Mouse (Mus musculus) megakaryocyte, embryonic 14.5 days (primary cell): ENCODE data around the gene Gpr84. TPM values are rescaled to one million over a fixed set of nuclear protein-coding genes. Genes with fewer than 3 reads are reported as not detected.

Experiments
- H3K27me3 ChIP-seq: replicated peaks from 2 replicates; pipeline ENCODE3; 2012; ENCODE audit warnings: inconsistent platforms
- H3K36me3 ChIP-seq: replicated peaks from 2 replicates; pipeline ENCODE3; 2012; ENCODE audit warnings: low read length, inconsistent platforms, mixed read lengths
- H3K4me1 ChIP-seq: 2 replicates; pipeline ENCODE4 v1.6.1; 2012; ENCODE audit warnings: inconsistent platforms
- H3K4me3 ChIP-seq: replicated peaks from 2 replicates; pipeline ENCODE3; 2012; ENCODE audit warnings: moderate library complexity, mild to moderate bottlenecking, inconsistent platforms
- H3K9me3 ChIP-seq: 2 replicates; pipeline ENCODE4 v1.6.1; 2012; ENCODE audit warnings: inconsistent platforms
- FLI1 ChIP-seq: IDR thresholded peaks from 2 replicates; pipeline ENCODE4 v1.6.1; 2012; ENCODE audit warnings: low read length, inconsistent platforms, mixed read lengths
- GATA1 ChIP-seq: IDR thresholded peaks from 3 replicates; pipeline ENCODE4 v1.6.1; 2012; ENCODE audit warnings: mixed read lengths, low read length, inconsistent platforms, borderline replicate concordance
- polyA plus RNA-seq: library from polyadenylated mRNA; stranded (reverse); fragments of >175 nt; gene quantifications from 2 replicates; pipeline ENCODE4 v1.2.3, GENCODE M21; 2012; ENCODE audit warnings: low replicate concordance; ENCODE audit not compliant: insufficient read depth

Gpr84 gene
- polyA plus RNA-seq, 1 experiment = 1.6 TPM

- H3K4me1 ChIP-seq = peaks cover 47% of the 10 kb centered on the region
- TF ChIP-seq FLI1 = no peak
- TF ChIP-seq GATA1 = no peak
- peaks cover 67% of the 10 kb centered on the region for H3K36me3 ChIP-seq
These were observed 10.3 kb downstream of the Gpr84 start for GRCm38 (mm10) chr15:103300067-103300471.

GRCm38 (mm10) chr15:103299644-103300043 lies 10.8 kb downstream of the Gpr84 start:
- TF ChIP-seq GATA1 = no peak
- no peak for TF ChIP-seq FLI1
- H3K4me1 ChIP-seq = peaks cover 42% of the 10 kb centered on the region
- H3K9me3 ChIP-seq = no peaks in the 10 kb centered on the region
- peaks cover 70% of the 10 kb centered on the region for H3K36me3 ChIP-seq
- peaks cover 23% of the 10 kb centered on the region for H3K27me3 ChIP-seq
- no peak overlapping the region for H3K4me3 ChIP-seq

More at GRCm38 (mm10) chr15:103300067-103300471, 10.3 kb downstream of the Gpr84 start:
- H3K9me3 ChIP-seq = no peaks in the 10 kb centered on the region
- peaks cover 26% of the 10 kb centered on the region for H3K27me3 ChIP-seq
- no peak overlapping the region for H3K4me3 ChIP-seq

- H3K4me1 ChIP-seq = peaks cover 36% of the 10 kb centered on the region
- peaks cover 17% of the 10 kb centered on the region for H3K27me3 ChIP-seq
- H3K4me3 ChIP-seq = no peak overlapping the region
- TF ChIP-seq FLI1 (no peak), GATA1 (no peak)
- peaks cover 73% of the 10 kb centered on the region for H3K36me3 ChIP-seq
- H3K9me3 ChIP-seq = no peaks in the 10 kb centered on the region
These were observed 11.4 kb downstream of the Gpr84 start for GRCm38 (mm10) chr15:103298861-103299616.

GRCm38 (mm10) chr15:103298026-103298425 lies 12.4 kb downstream of the Gpr84 start:
- H3K4me3 ChIP-seq = no peak overlapping the region
- peaks cover 83% of the 10 kb centered on the region for H3K36me3 ChIP-seq

GRCm38 (mm10) chr15:103297313-103297712 lies 13.1 kb downstream of the Gpr84 start:
- no peak overlapping the region for H3K4me3 ChIP-seq
- H3K9me3 ChIP-seq = no peaks in the 10 kb centered on the region
- peaks cover 19% of the 10 kb centered on the region for H3K4me1 ChIP-seq
- H3K36me3 ChIP-seq = peaks cover 90% of the 10 kb centered on the region
- TF ChIP-seq FLI1 (no peak), GATA1 (no peak)
- H3K27me3 ChIP-seq = peaks cover under 1% of the 10 kb centered on the region

More at GRCm38 (mm10) chr15:103298026-103298425, 12.4 kb downstream of the Gpr84 start:
- Histone ChIP-seq H3K27me3 (peaks cover 7% of the 10 kb centered on the region), H3K4me1 (peaks cover 26% of the 10 kb centered on the region), H3K9me3 (no peaks in the 10 kb centered on the region)
- no peak for TF ChIP-seq FLI1
- no peak for TF ChIP-seq GATA1

GRCm38 (mm10) chr15:103295851-103296250 lies 14.6 kb downstream of the Gpr84 start:
- Histone ChIP-seq H3K36me3 (peaks cover 95% of the 10 kb centered on the region), H3K9me3 (no peaks in the 10 kb centered on the region), H3K4me1 (peaks cover 5% of the 10 kb centered on the region), H3K27me3 (no peaks in the 10 kb centered on the region), H3K4me3 (no peak overlapping the region)
- TF ChIP-seq GATA1 = no peak
- TF ChIP-seq FLI1 = no peak

- no peak overlapping the region for H3K4me3 ChIP-seq
- no peaks in the 10 kb centered on the region for H3K27me3 ChIP-seq
- no peaks in the 10 kb centered on the region for H3K9me3 ChIP-seq
- TF ChIP-seq FLI1 (no peak), GATA1 (no peak)
- H3K36me3 ChIP-seq = peaks cover 95% of the 10 kb centered on the region
- peaks cover 9% of the 10 kb centered on the region; the same call in 1 of the 2 replicates for H3K4me1 ChIP-seq
These were observed 15.8 kb downstream of the Gpr84 start for GRCm38 (mm10) chr15:103294649-103295048.

- H3K27me3 ChIP-seq = no peaks in the 10 kb centered on the region
- H3K4me3 ChIP-seq = no peak overlapping the region
- H3K36me3 ChIP-seq = peaks cover 95% of the 10 kb centered on the region
- no peak for TF ChIP-seq FLI1
- TF ChIP-seq GATA1 = no peak
- H3K4me1 ChIP-seq = peaks cover 21% of the 10 kb centered on the region
- H3K9me3 ChIP-seq = no peaks in the 10 kb centered on the region
These were observed 17.0 kb downstream of the Gpr84 start for GRCm38 (mm10) chr15:103293375-103293774.

- Histone ChIP-seq H3K4me3 (no peak overlapping the region), H3K27me3 (no peaks in the 10 kb centered on the region), H3K36me3 (peaks cover 95% of the 10 kb centered on the region), H3K4me1 (peaks cover 26% of the 10 kb centered on the region), H3K9me3 (no peaks in the 10 kb centered on the region)
- no peak for TF ChIP-seq FLI1
- no peak for TF ChIP-seq GATA1
These were observed 17.6 kb downstream of the Gpr84 start for GRCm38 (mm10) chr15:103292673-103293345.

GRCm38 (mm10) chr15:103290843-103291242 lies 19.6 kb downstream of the Gpr84 start:
- Histone ChIP-seq H3K4me3 (no peak overlapping the region), H3K4me1 (peaks cover 34% of the 10 kb centered on the region), H3K27me3 (no peaks in the 10 kb centered on the region), H3K36me3 (peaks cover 94% of the 10 kb centered on the region), H3K9me3 (no peaks in the 10 kb centered on the region)
- TF ChIP-seq GATA1 (no peak), FLI1 (no peak)
